Mouse (Mus musculus) layer of hippocampus, postnatal 36 days (tissue): ENCODE measurements around the gene Abca15. TPM values are rescaled to one million over a fixed set of nuclear protein-coding genes. Genes with fewer than 3 reads are reported as not detected.
A peak's percentile ranks its signal among the peaks of the same experiment; 100 is the strongest.
"Not testable (repeated sequence)": the region's sequence is repeated elsewhere in the genome, so short reads cannot be mapped to it uniquely, and the experiment has no call there.

Experiments
- DNase-seq, 2 experiments: peaks; one replicate each; pipeline ENCODE4 v3.0.0; 2022
- total RNA-seq, 2 experiments: library from RNA; stranded (reverse); gene quantifications; 2 replicates each; pipeline ENCODE4 v1.2.3; 2021

Abca15 gene
- not detected for total RNA-seq

DNA sequence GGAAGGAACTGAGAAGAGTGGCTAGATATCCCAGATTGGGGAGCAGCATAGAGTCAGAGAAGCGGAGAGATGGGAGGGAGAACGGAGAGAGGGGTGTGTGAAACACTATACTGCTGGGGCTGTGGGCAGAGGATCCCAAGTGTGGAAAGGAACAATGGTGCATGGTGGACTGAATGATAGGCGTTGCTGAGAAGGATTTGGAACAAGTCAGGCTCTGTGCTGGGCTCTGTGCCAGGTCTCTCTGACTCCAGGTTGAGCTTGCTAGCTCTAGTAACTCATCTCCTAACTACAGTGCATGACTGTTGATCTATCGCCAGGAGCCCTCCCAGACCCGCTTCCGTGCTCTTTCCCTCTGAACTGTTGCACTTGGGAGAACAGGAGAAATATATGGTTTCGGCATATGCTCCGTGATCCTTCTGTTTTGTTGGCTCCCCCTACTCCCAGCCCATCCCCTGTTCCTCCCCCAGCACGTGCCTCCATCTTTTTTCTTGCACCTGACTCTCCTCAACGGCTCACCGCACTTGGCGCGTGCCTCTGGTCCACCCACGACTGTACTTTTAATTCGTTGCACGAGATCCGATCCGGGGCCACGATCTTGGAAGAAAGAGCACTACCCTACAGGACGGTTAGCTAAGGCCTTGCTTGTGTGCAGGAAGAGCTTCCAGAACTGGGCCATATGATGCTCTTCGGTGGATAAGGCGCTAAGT is at the start of gene Abca15:
Gene Abca15, plus strand, starts transcription at position 584 of the 707 bp plus-strand sequence.
- peak in 1 of 2 experiments; percentile 4 for DNase-seq

DNA sequence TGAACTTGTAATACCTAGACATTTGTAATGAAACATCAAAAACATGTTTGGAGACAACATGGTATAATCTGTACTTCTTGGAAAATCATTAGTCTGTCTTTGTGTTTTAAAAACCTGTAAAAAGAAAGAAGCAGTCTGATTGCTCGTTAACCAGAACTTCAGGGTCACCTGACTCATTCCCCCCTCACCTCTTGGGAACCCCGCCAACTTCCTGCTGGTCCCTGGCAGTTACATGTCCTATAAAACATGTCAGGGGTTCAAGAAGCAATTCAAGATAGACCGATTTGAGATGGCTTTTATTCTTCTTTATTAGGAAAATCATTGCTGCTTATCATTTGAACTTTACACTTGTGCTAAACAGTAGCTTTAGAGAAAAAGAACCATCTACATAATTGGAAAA is 43.2 kb upstream of the Abca15 start:
- DNase-seq: no peak

- peak; percentile 9 to 15 for DNase-seq
Observed at GRCm38 (mm10) chr7:120316086-120316485, 12.4 kb upstream of the Abca15 start.

DNA sequence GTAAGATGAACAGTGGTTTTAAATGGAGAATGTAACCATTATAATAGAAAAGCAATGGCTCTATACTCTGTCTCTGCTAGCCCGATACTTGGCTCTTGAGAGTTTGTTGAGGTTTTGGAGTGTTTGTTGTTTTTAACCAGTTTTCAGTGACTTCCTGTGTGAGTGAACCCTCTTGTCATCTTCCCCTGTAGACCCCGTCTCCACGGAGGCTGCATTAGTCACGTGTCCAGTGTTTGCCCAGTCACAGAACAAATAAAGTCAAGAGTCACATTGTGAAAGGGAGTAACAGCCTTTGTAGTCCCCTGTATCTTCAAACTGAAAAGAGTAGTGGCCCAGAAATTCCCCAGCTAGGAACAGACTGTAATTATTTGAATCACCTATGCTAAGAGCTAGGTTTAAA is 5.5 kb upstream of the Abca15 start:
- no peak for DNase-seq

DNA sequence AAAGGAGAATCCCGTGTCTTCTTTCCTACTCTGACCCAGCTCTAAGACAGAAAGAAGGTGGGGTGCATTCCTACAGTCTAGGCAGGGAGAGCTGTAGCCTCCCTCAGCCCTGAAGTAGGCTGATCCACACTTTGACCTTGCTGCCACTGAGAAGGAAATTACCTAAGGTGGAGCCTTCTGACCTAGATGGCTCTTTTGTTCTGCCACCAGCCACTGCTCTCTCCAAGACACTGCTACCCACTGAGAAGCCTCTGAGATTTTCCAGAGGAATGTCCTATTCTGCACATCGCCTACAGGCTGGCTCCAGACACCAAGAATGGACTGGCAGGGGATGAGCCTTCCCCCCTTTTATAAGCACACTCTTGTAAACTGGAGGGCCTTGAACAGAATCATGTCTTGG is 2.6 kb upstream of the Abca15 start:
- not testable (repeated sequence) for DNase-seq

GRCm38 (mm10) chr7:120327220-120328073 is 1.0 kb upstream of the Abca15 start:
- peak; percentile 9 to 35 for DNase-seq

- DNase-seq: no peak
Observed at GRCm38 (mm10) chr7:120361159-120361558, 32.7 kb downstream of the Abca15 start.

- no peak for DNase-seq
Observed at GRCm38 (mm10) chr7:120409447-120409846, 81.0 kb downstream of the Abca15 start, which contains the start of gene Abca16. Gene Abca16 (plus strand): TSS chr7:120409647.

- DNase-seq: no peak
Observed at GRCm38 (mm10) chr7:120412391-120412790, 83.9 kb downstream of the Abca15 start.

GRCm38 (mm10) chr7:120426625-120427024 is 98.2 kb downstream of the Abca15 start:
- DNase-seq: no peak

- DNase-seq: no peak
Observed at GRCm38 (mm10) chr7:120431464-120431863, 103.0 kb downstream of the Abca15 start.

Other genes with a start within 250 kb of the Abca15 start
- gene Dnah3, start 233.4 kb upstream of the Abca15 start, total RNA-seq: under 1 TPM; 0.07 to 0.46 TPM
- gene Tmem159, start 226.3 kb upstream of the Abca15 start, total RNA-seq: 10 to 100 TPM; 11.2 to 11.9 TPM
- not detected for gene Zp2, start 183.4 kb upstream of the Abca15 start, total RNA-seq
- under 1 TPM; 0.30 to 0.45 TPM for gene Anks4b, start 154.8 kb upstream of the Abca15 start, total RNA-seq
- gene Crym, start 126.6 kb upstream of the Abca15 start, total RNA-seq: 100 to 1,000 TPM; 243 to 266 TPM
- not detected for gene Abca14, start 124.7 kb upstream of the Abca15 start, total RNA-seq
- not detected for gene Abca16, start 81.0 kb downstream of the Abca15 start, total RNA-seq